Mouse (Mus musculus): Measurements from ENCODE around the gene Zfp281. TPM values are rescaled to one million over a fixed set of nuclear protein-coding genes. Genes with fewer than 3 reads are reported as not detected.

The Zfp281 gene
- 77.0 TPM for total RNA-seq (2023)

GRCm38 (mm10) chr1:136624146-136625018 is at the start of gene Zfp281:
Zfp281 (plus strand) TSS chr1:136624901.

Other genes starting within 250 kb of the Zfp281 start
- gene Ddx59, start 209.6 kb upstream of the Zfp281 start, total RNA-seq (2023): 13.2 TPM
- 0.94 TPM for gene Kif14, start 158.6 kb upstream of the Zfp281 start, total RNA-seq (2023)